Mouse (Mus musculus) regulatory T cell (primary cell): ENCODE measurements around the gene Rbm3.
"Not testable (repeated sequence)": the region's sequence is repeated elsewhere in the genome, so short reads cannot be mapped to it uniquely, and the experiment has no call there.

ENCODE experiments used
- in situ Hi-C: fragments of 300-600 bp; cut with MboI, MseI; formaldehyde crosslinking; loops from one replicate; pipeline ENCODE4 v1.15.1; 2025; ENCODE audit warnings: high pct_unique_total_duplicates

Gene Rbm3

GRCm38 (mm10) chrX:8131393-8131792 is 14.3 kb downstream of the Rbm3 start:
- in situ Hi-C loops = no loop called here

- in situ Hi-C loops = no loop called here
Measured at GRCm38 (mm10) chrX:8125235-8125634, 20.4 kb downstream of the Rbm3 start.

- in situ Hi-C loops = no loop called here
Measured at GRCm38 (mm10) chrX:8123821-8124470, 21.7 kb downstream of the Rbm3 start.

- in situ Hi-C loops = no loop called here
Measured at GRCm38 (mm10) chrX:8117264-8117663, 28.4 kb downstream of the Rbm3 start.

- in situ Hi-C loops = no loop called here
Measured at GRCm38 (mm10) chrX:8115275-8115674, 30.4 kb downstream of the Rbm3 start.

- in situ Hi-C loops = no loop called here
Measured at GRCm38 (mm10) chrX:8105019-8105418, 40.7 kb downstream of the Rbm3 start.

GRCm38 (mm10) chrX:8102213-8102668 is 43.4 kb downstream of the Rbm3 start:
- in situ Hi-C loops = no loop called here

GRCm38 (mm10) chrX:8101017-8101416 is 44.7 kb downstream of the Rbm3 start:
- in situ Hi-C loops = no loop called here

- in situ Hi-C loops = loop anchor here (5.0 kb wide), 1 partner anchor 387 kb away; the partner anchor contains the start of gene Wdr45
Measured at GRCm38 (mm10) chrX:8099435-8099834, 46.2 kb downstream of the Rbm3 start.

GRCm38 (mm10) chrX:8096787-8097242 is 48.9 kb downstream of the Rbm3 start:
- in situ Hi-C loops = loop anchor here (5.0 kb wide), 1 partner anchor 385 kb away; the partner anchor contains the start of gene Wdr45

GRCm38 (mm10) chrX:8096068-8096786 is 49.5 kb downstream of the Rbm3 start:
- in situ Hi-C loops = loop anchor here (5.0 kb wide), 1 partner anchor 384 kb away; the partner anchor contains the start of gene Wdr45

GRCm38 (mm10) chrX:8095546-8095945 is 50.1 kb downstream of the Rbm3 start:
- in situ Hi-C loops = loop anchor here (5.0 kb wide), 1 partner anchor 383 kb away; the partner anchor contains the start of gene Wdr45

- in situ Hi-C loops = not testable (repeated sequence)
Measured at GRCm38 (mm10) chrX:8090954-8091347, 54.7 kb downstream of the Rbm3 start.

- in situ Hi-C loops = no loop called here
Measured at GRCm38 (mm10) chrX:8090346-8090953, 55.2 kb downstream of the Rbm3 start, which contains the start of gene Was. Was (minus strand) TSS chrX:8090498.

GRCm38 (mm10) chrX:8089746-8090145 is 55.9 kb downstream of the Rbm3 start:
- in situ Hi-C loops = no loop called here
